Mouse (Mus musculus): ENCODE data around the gene Cacnb1.

DNA sequence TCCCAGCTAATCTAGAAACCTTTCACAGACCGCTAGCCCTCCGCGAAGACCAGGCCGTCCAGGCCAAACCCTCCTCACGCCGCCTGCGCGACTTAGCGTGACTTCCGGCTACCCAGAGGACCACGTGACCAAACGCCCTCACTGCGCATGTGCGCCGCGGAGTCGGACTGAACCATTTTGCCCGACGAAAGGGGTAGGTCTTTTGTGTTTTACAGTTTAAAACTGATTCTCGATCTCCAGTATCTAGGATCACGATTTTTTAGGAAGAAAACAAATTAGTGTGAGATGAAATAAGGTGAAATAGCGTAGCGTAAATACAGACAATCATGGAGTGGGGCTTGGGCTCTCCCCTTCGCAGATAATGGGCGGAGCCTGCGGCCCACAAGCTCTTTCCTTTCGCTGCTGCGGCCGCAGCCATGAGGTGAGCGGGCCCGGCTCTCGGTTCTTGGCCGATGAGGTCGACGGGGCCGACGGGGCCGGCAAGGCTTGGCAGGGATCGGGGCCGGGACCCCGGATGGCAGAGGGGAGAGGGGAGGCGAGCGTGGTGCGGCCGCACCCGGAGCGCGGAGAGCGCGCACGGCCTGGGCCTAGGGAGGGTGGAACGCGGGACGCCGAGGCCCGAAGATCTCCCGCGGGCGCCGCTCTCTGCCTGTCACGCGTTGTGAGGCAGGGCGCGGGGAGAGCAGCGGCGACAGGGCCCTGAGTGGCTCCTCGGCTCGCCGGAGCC, 3.9 kb upstream of the Cacnb1 start, which contains the start of gene Rpl19:
- TF ChIP-seq POLR2A (IDR thresholded peaks at IDR 0.05; ENCODE audit: extremely low read depth, insufficient read depth, low read length) (peak; percentile 93), CTCF (IDR thresholded peaks at IDR 0.05; ENCODE audit: extremely low read depth, insufficient read depth, low read length) (no peak)

Measured in cortical plate, adult 2 months (tissue).